ENCODE assay signal across 12 mouse cellular contexts in genomic region chr14:98072647-98073420, GRCm38 (mm10).
DNase-seq lines count a peak whose midpoint lies in the region; ATAC-seq lines count a peak whose summit lies in the region.
"Had no signal": no experiment of that assay in that cellular context is flagged by ENCODE, and none has a peak within 500 bp of the region (broad histone marks: within the 10 kb centered on the region; RNA-seq: fewer than 3 reads in every experiment).

No protein-coding gene starts in this region.

- DNase-seq in kidney, adult 8-10 months: no peak
- peak; percentile 19 for DNase-seq in embryonic facial prominence, embryonic 10.5 days (ENCODE audit: low spot score)
- DNase-seq in adipocyte (ENCODE audit: low spot score): no peak
- no peak for DNase-seq in layer of hippocampus, postnatal 25 days (ENCODE audit: extremely low spot score in 1 of 2, low spot score in 1 of 2)
- DNase-seq in cerebellum, adult 9-11 months: no peak
- DNase-seq: adrenal gland, postnatal 25 days; lung, postnatal 4 days; right cerebral cortex, adult 18-20 months; thymus, postnatal 4 days had no signal

- no peaks in the 10 kb centered on the region for H3K36me3 ChIP-seq in kidney, embryonic 15.5 days
- H3K36me3 ChIP-seq in embryonic facial prominence, embryonic 10.5 days (replicated peaks): no peaks in the 10 kb centered on the region
- no peaks in the 10 kb centered on the region for H3K36me3 ChIP-seq in hindbrain, embryonic 13.5 days
- no peaks in the 10 kb centered on the region for H3K36me3 ChIP-seq in neural tube, embryonic 13.5 days

- H3K9me3 ChIP-seq in kidney, embryonic 15.5 days (replicated peaks): no peaks in the 10 kb centered on the region
- H3K9me3 ChIP-seq in embryonic facial prominence, embryonic 10.5 days: no peaks in the 10 kb centered on the region
- H3K9me3 ChIP-seq in hindbrain, embryonic 13.5 days: no peaks in the 10 kb centered on the region
- H3K9me3 ChIP-seq in neural tube, embryonic 13.5 days: no peaks in the 10 kb centered on the region

- H3K27ac ChIP-seq in kidney, embryonic 15.5 days: peak overlapping the region; percentile 78
- peak overlapping the region; percentile 48; the same call in 1 of the 2 replicates for H3K27ac ChIP-seq in embryonic facial prominence, embryonic 10.5 days (replicated peaks)
- H3K27ac ChIP-seq in hindbrain, embryonic 13.5 days: peak overlapping the region; percentile 78
- peak overlapping the region; percentile 64 for H3K27ac ChIP-seq in neural tube, embryonic 13.5 days (replicated peaks)

- no peaks in the 10 kb centered on the region for H3K27me3 ChIP-seq in kidney, embryonic 15.5 days
- no peaks in the 10 kb centered on the region for H3K27me3 ChIP-seq in embryonic facial prominence, embryonic 10.5 days (replicated peaks; ENCODE audit: low read depth, poor library complexity, severe bottlenecking)
- no peaks in the 10 kb centered on the region for H3K27me3 ChIP-seq in hindbrain, embryonic 13.5 days
- no peaks in the 10 kb centered on the region for H3K27me3 ChIP-seq in neural tube, embryonic 13.5 days

- H3K4me1 ChIP-seq in kidney, embryonic 15.5 days: peaks cover 30% of the 10 kb centered on the region
- peaks cover 37% of the 10 kb centered on the region for H3K4me1 ChIP-seq in embryonic facial prominence, embryonic 10.5 days
- H3K4me1 ChIP-seq in hindbrain, embryonic 13.5 days (replicated peaks): peaks cover 28% of the 10 kb centered on the region
- peaks cover 30% of the 10 kb centered on the region for H3K4me1 ChIP-seq in neural tube, embryonic 13.5 days (replicated peaks)

- 42% methylated on average over 11 of the region's 11 CpGs for WGBS in kidney, embryonic 15.5 days
- WGBS in embryonic facial prominence, embryonic 10.5 days: 34% methylated on average over 11 of the region's 11 CpGs
- 10% methylated on average over 11 of the region's 11 CpGs for WGBS in hindbrain, embryonic 13.5 days
- WGBS in neural tube, embryonic 13.5 days: 7% methylated on average over 11 of the region's 11 CpGs

- no peak for ATAC-seq in kidney, embryonic 15.5 days (replicated peaks; ENCODE audit: low FRiP score)
- peak; percentile 83 for ATAC-seq in hindbrain, embryonic 13.5 days (ENCODE audit: low FRiP score)
- ATAC-seq in neural tube, embryonic 13.5 days (ENCODE audit: low read depth): peak; percentile 67; the same call in 1 of the 2 replicates

- no peak overlapping the region for H3K4me3 ChIP-seq in kidney, embryonic 15.5 days (replicated peaks)
- 0 out of 2 replicates have a peak overlapping the region, but pooled peaks have one; percentile 8 for H3K4me3 ChIP-seq in embryonic facial prominence, embryonic 10.5 days
- H3K4me3 ChIP-seq in hindbrain, embryonic 13.5 days: peak overlapping the region; percentile 14
- peak overlapping the region; percentile 19 for H3K4me3 ChIP-seq in neural tube, embryonic 13.5 days

- H3K4me2 ChIP-seq in kidney, embryonic 15.5 days: peak overlapping the region; percentile 11; the same call in 1 of the 2 replicates
- H3K4me2 ChIP-seq in hindbrain, embryonic 13.5 days: peak overlapping the region; percentile 46
- H3K4me2 ChIP-seq in neural tube, embryonic 13.5 days: peak overlapping the region; percentile 51

- H3K9ac ChIP-seq in kidney, embryonic 15.5 days: no peak overlapping the region
- H3K9ac ChIP-seq in hindbrain, embryonic 13.5 days: 0 out of 2 replicates have a peak overlapping the region, but pooled peaks have one; percentile 16
- peak overlapping the region; percentile 9; the same call in 1 of the 2 replicates for H3K9ac ChIP-seq in neural tube, embryonic 13.5 days
